Mouse (Mus musculus) spleen, adult 2 months (tissue): ENCODE data around the gene Gm20388. TPM values are rescaled to one million over a fixed set of nuclear protein-coding genes. Genes with fewer than 3 reads are reported as not detected.

Source experiments
- DNase-seq, 2 experiments: peaks; one replicate each; pipeline versions ENCODE4 v3.0.0 to v3.0.0-alpha.2; 2012 to 2021; ENCODE audit warnings: low spot score in 2 of 2, low read depth in 1 of 2
- H3K27ac ChIP-seq: fragments of 200-500 bp; 2 replicates; pipeline ENCODE4 v1.5.1; 2012; ENCODE audit warnings: low read length, inconsistent platforms; ENCODE audit not compliant: insufficient read depth
- H3K27me3 ChIP-seq: fragments of 200-500 bp; 2 replicates; pipeline ENCODE4 v1.6.1; 2012; ENCODE audit warnings: mild to moderate bottlenecking, moderate library complexity, low read length, inconsistent platforms; ENCODE audit not compliant: control insufficient read depth, insufficient read depth
- H3K36me3 ChIP-seq: fragments of 200-500 bp; 2 replicates; pipeline ENCODE4 v1.6.1; 2012; ENCODE audit warnings: mild to moderate bottlenecking, low read length, inconsistent platforms; ENCODE audit not compliant: control insufficient read depth, insufficient read depth
- H3K4me1 ChIP-seq: fragments of 200-500 bp; 2 replicates; pipeline ENCODE4 v1.6.1; 2011; ENCODE audit warnings: inconsistent platforms; ENCODE audit not compliant: control insufficient read depth, insufficient read depth, insufficient read length
- H3K4me3 ChIP-seq: fragments of 200-500 bp; 2 replicates; pipeline ENCODE4 v1.5.1; 2011; ENCODE audit warnings: mild to moderate bottlenecking, inconsistent platforms; ENCODE audit not compliant: insufficient read depth, insufficient read length; ENCODE audit errors: extremely low read depth
- CTCF ChIP-seq: fragments of 200-500 bp; IDR thresholded peaks from 2 replicates; pipeline ENCODE4 v1.5.1; 2011; ENCODE audit warnings: mild to moderate bottlenecking, inconsistent platforms; ENCODE audit not compliant: insufficient read depth, insufficient read length, insufficient replicate concordance; ENCODE audit errors: extremely low read depth
- POLR2A ChIP-seq: fragments of 200-500 bp; IDR thresholded peaks from 2 replicates; pipeline ENCODE4 v1.6.1; 2011; ENCODE audit warnings: low read depth, low read length, inconsistent platforms
- WGBS: fragments of 180-500 bp; shearing (Covaris S2); methylation state at CpG from one replicate; pipeline ENCODE4 v1.1.7; 2018; 5-methylcytosine and 5-hydroxymethylcytosine counted together
- polyA plus RNA-seq: library from polyadenylated mRNA; depleted of rRNA; stranded (reverse); fragments of >200 nt; gene quantifications from 2 replicates; pipeline ENCODE4 v1.2.3, GENCODE M21; 2012

Gm20388 gene
- polyA plus RNA-seq, 1 experiment: 26.1 TPM

DNA sequence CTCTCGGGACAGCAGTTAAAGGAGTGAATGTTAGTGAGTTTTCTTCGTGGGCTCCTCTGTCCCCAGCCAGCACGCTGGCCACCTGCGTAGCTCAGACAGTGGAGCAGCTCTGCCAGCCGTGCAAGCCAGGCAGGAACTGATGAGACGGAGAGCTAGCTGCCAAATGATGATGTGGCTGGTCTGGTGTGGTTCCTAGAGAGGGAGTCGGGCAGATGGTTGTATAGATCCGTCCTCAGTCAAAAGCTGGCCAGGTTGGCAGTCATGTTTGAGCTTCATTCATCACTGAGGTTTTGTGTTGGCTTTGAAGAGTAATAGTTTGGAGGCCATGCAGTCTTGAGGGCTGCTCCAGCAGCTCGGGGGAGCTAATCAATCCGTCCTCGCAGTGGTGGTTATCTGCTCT lies 3588.3 kb downstream of the Gm20388 start:
- no peaks in the 10 kb centered on the region for H3K27me3 ChIP-seq
- no peak overlapping the region for H3K4me3 ChIP-seq
- whole genome bisulfite sequencing: 86% methylated on average over 11 of the region's 11 CpGs
- H3K27ac ChIP-seq: no peak overlapping the region
- no peak for TF ChIP-seq POLR2A
- no peak for TF ChIP-seq CTCF
- no peak for DNase-seq
- no peaks in the 10 kb centered on the region for H3K4me1 ChIP-seq
- peaks cover 56% of the 10 kb centered on the region for H3K36me3 ChIP-seq

GRCm38 (mm10) chr8:123499556-123499955 lies 3588.9 kb downstream of the Gm20388 start:
- WGBS: 94% methylated on average over 11 of the region's 11 CpGs
- no peak for DNase-seq
- no peak for TF ChIP-seq POLR2A
- TF ChIP-seq CTCF: no peak
- H3K4me1 ChIP-seq: no peaks in the 10 kb centered on the region
- no peak overlapping the region for H3K4me3 ChIP-seq
- peaks cover 55% of the 10 kb centered on the region for H3K36me3 ChIP-seq
- H3K27me3 ChIP-seq: no peaks in the 10 kb centered on the region
- H3K27ac ChIP-seq: no peak overlapping the region

GRCm38 (mm10) chr8:123502192-123502591 lies 3591.6 kb downstream of the Gm20388 start:
- no peaks in the 10 kb centered on the region for H3K4me1 ChIP-seq
- 94% methylated on average over 5 of the region's 5 CpGs for WGBS
- TF ChIP-seq CTCF: no peak
- TF ChIP-seq POLR2A: no peak
- no peaks in the 10 kb centered on the region for H3K27me3 ChIP-seq
- H3K36me3 ChIP-seq: peaks cover 38% of the 10 kb centered on the region
- no peak overlapping the region for H3K27ac ChIP-seq
- no peak for DNase-seq
- H3K4me3 ChIP-seq: no peak overlapping the region

DNA sequence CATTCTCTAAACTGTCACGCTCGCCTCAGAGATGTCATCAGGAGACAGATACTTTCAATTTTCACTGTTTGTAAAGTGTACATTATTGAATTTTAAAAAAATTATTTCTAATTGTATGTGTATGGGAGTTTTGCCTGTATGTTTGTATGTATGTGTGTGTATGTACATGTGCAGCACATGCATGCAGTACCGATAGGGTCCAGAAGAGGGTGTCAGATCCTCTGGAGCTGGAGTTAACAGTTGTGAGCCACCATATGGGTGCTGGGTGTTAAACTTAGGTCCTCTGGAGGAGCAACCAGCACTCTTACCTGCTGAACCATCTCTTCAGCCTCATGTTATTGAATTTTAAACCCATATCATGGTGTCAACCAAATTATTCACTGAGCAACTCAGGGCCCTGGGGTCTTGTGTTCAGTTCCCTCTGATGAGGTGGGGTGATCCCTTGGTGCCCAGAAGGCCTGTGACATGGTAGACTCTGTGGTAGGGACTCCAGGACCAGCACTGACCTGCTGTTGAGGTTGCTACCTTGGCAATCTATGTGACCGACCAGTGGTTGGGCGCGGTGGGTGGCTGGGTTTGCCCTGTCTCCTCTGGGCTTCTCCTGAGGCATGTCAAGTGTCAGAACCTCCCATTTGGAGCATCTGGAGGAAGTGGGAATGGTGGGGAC lies 3593.3 kb downstream of the Gm20388 start:
- Histone ChIP-seq H3K4me1 (no peaks in the 10 kb centered on the region), H3K27me3 (no peaks in the 10 kb centered on the region), H3K4me3 (no peak overlapping the region), H3K36me3 (peaks cover 34% of the 10 kb centered on the region), H3K27ac (no peak overlapping the region)
- no peak for DNase-seq
- WGBS: 97% methylated on average over 6 of the region's 6 CpGs
- TF ChIP-seq POLR2A (no peak), CTCF (no peak)

DNA sequence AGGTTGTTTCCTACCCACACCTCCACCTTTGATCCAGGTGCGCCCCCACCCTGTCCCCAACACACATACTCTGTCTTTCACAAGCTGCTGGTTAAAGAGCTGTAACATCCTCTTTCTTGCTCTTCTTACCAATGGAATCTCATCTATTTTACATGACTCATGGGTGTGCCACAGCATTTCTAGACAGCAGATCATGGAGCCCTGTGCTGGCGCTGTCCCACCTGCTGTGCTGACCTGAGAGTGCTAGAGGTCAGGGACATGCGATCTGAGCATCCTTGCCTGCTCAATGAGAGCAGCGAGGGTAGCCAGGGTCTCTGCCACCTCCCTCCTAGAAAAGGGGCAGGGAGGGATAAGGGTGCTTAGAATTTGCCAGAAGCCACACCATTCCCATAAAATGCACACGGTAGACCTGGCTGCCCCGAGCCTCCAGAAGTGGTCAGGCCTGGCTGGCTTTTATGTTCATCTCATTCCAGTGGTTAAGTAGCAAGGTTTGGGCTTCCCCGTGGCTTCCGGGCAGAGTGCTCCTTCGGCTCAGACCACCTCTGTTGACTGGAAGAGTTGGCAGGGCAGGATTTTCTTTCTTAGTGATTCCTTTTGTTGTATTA lies 3594.1 kb downstream of the Gm20388 start:
- TF ChIP-seq CTCF (no peak), POLR2A (no peak)
- no peaks in the 10 kb centered on the region for H3K27me3 ChIP-seq
- no peaks in the 10 kb centered on the region for H3K4me1 ChIP-seq
- no peak overlapping the region for H3K27ac ChIP-seq
- DNase-seq: no peak
- H3K36me3 ChIP-seq: peaks cover 34% of the 10 kb centered on the region
- no peak overlapping the region for H3K4me3 ChIP-seq
- 94% methylated on average over 9 of the region's 9 CpGs for WGBS

DNA sequence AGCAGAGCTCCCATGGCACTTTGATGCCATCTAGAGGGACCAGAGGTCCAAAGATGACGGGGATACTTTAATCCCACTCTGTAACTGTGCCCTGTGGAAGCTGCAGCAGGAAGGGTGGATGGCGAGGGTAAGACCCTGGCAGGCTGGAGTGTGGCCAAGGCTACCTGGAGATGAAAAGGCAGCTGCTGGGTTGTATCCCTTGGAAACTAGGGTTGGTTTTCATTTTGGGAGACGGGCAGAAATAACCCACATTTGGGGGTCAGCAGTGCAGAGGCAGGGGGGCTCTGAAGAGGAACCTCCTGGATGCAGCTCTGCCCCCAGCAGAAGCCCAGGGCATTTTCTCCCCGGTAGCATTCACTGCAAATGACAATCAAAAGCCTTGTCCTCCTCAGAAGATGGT lies 3594.6 kb downstream of the Gm20388 start:
- 92% methylated on average over 4 of the region's 4 CpGs for WGBS
- Histone ChIP-seq H3K27me3 (no peaks in the 10 kb centered on the region), H3K4me1 (no peaks in the 10 kb centered on the region), H3K27ac (no peak overlapping the region), H3K36me3 (peaks cover 34% of the 10 kb centered on the region), H3K4me3 (no peak overlapping the region)
- TF ChIP-seq CTCF: no peak
- no peak for TF ChIP-seq POLR2A
- DNase-seq: no peak

- Histone ChIP-seq H3K36me3 (peaks cover 31% of the 10 kb centered on the region), H3K4me3 (no peak overlapping the region), H3K27ac (no peak overlapping the region), H3K27me3 (no peaks in the 10 kb centered on the region), H3K4me1 (no peaks in the 10 kb centered on the region)
- 91% methylated on average over 9 of the region's 9 CpGs for WGBS
- no peak for DNase-seq
- TF ChIP-seq CTCF: no peak
- TF ChIP-seq POLR2A: no peak
Measured at GRCm38 (mm10) chr8:123505695-123506094, 3595.1 kb downstream of the Gm20388 start.
